Mouse (Mus musculus): ENCODE results near the gene Cd44. TPM values are rescaled to one million over a fixed set of nuclear protein-coding genes. Genes with fewer than 3 reads are reported as not detected.

The Cd44 gene
- total RNA-seq, 1 experiment from 2014 or later, result 152 TPM

- ATAC-seq (replicated peaks; ENCODE audit: low read depth, poor library complexity, severe bottlenecking), result peak; percentile 38
Observed at GRCm38 (mm10) chr2:102877463-102877862, 24.0 kb downstream of the Cd44 start.

GRCm38 (mm10) chr2:102876141-102876540 lies 25.3 kb downstream of the Cd44 start:
- ATAC-seq (replicated peaks; ENCODE audit: low read depth, poor library complexity, severe bottlenecking), result peak; percentile 19; the same call in 1 of the 2 replicates

- ATAC-seq (replicated peaks; ENCODE audit: low read depth, poor library complexity, severe bottlenecking), result peak; percentile 37
Observed at GRCm38 (mm10) chr2:102873848-102874247, 27.6 kb downstream of the Cd44 start.

- ATAC-seq (replicated peaks; ENCODE audit: low read depth, poor library complexity, severe bottlenecking), result no peak
Observed at GRCm38 (mm10) chr2:102873194-102873593, 28.3 kb downstream of the Cd44 start.

GRCm38 (mm10) chr2:102872436-102872835 lies 29.0 kb downstream of the Cd44 start:
- no peak for ATAC-seq (replicated peaks; ENCODE audit: low read depth, poor library complexity, severe bottlenecking)

GRCm38 (mm10) chr2:102868444-102868843 lies 33.0 kb downstream of the Cd44 start:
- no peak for ATAC-seq (replicated peaks; ENCODE audit: low read depth, poor library complexity, severe bottlenecking)

- peak; percentile 75 for ATAC-seq (replicated peaks; ENCODE audit: low read depth, poor library complexity, severe bottlenecking)
Observed at GRCm38 (mm10) chr2:102867396-102868088, 33.9 kb downstream of the Cd44 start.

GRCm38 (mm10) chr2:102866594-102866993 lies 34.9 kb downstream of the Cd44 start:
- ATAC-seq (replicated peaks; ENCODE audit: low read depth, poor library complexity, severe bottlenecking), result no peak

- ATAC-seq (replicated peaks; ENCODE audit: low read depth, poor library complexity, severe bottlenecking), result no peak
Observed at GRCm38 (mm10) chr2:102865354-102865752, 36.1 kb downstream of the Cd44 start.

- ATAC-seq (replicated peaks; ENCODE audit: low read depth, poor library complexity, severe bottlenecking), result no peak
Observed at GRCm38 (mm10) chr2:102864695-102865353, 36.6 kb downstream of the Cd44 start.

- no peak for ATAC-seq (replicated peaks; ENCODE audit: low read depth, poor library complexity, severe bottlenecking)
Observed at GRCm38 (mm10) chr2:102864036-102864435, 37.4 kb downstream of the Cd44 start.

- no peak for ATAC-seq (replicated peaks; ENCODE audit: low read depth, poor library complexity, severe bottlenecking)
Observed at GRCm38 (mm10) chr2:102863583-102863982, 37.9 kb downstream of the Cd44 start.

- no peak for ATAC-seq (replicated peaks; ENCODE audit: low read depth, poor library complexity, severe bottlenecking)
Observed at GRCm38 (mm10) chr2:102862706-102863105, 38.8 kb downstream of the Cd44 start.

- no peak for ATAC-seq (replicated peaks; ENCODE audit: low read depth, poor library complexity, severe bottlenecking)
Observed at GRCm38 (mm10) chr2:102858271-102858670, 43.2 kb downstream of the Cd44 start.

GRCm38 (mm10) chr2:102853297-102853696 lies 48.2 kb downstream of the Cd44 start:
- no peak for ATAC-seq (replicated peaks; ENCODE audit: low read depth, poor library complexity, severe bottlenecking)

- peak; percentile 67 for ATAC-seq (replicated peaks; ENCODE audit: low read depth, poor library complexity, severe bottlenecking)
Observed at GRCm38 (mm10) chr2:102851936-102852477, 49.5 kb downstream of the Cd44 start.

- no peak for ATAC-seq (replicated peaks; ENCODE audit: low read depth, poor library complexity, severe bottlenecking)
Observed at GRCm38 (mm10) chr2:102850026-102850425, 51.4 kb downstream of the Cd44 start.

- ATAC-seq (replicated peaks; ENCODE audit: low read depth, poor library complexity, severe bottlenecking), result peak; percentile 30; the same call in 1 of the 2 replicates
Observed at GRCm38 (mm10) chr2:102848811-102849433, 52.5 kb downstream of the Cd44 start.

- no peak for ATAC-seq (replicated peaks; ENCODE audit: low read depth, poor library complexity, severe bottlenecking)
Observed at GRCm38 (mm10) chr2:102841231-102841630, 60.2 kb downstream of the Cd44 start.

- no peak for ATAC-seq (replicated peaks; ENCODE audit: low read depth, poor library complexity, severe bottlenecking)
Observed at GRCm38 (mm10) chr2:102838179-102838578, 63.3 kb downstream of the Cd44 start.

- ATAC-seq (replicated peaks; ENCODE audit: low read depth, poor library complexity, severe bottlenecking), result no peak
Observed at GRCm38 (mm10) chr2:102831547-102831946, 69.9 kb downstream of the Cd44 start.

Data from common myeloid progenitor, adult 5-6 weeks (primary cell).